Comparison of ENCODE assay signal across 8 mouse cellular contexts in the genomic region with DNA sequence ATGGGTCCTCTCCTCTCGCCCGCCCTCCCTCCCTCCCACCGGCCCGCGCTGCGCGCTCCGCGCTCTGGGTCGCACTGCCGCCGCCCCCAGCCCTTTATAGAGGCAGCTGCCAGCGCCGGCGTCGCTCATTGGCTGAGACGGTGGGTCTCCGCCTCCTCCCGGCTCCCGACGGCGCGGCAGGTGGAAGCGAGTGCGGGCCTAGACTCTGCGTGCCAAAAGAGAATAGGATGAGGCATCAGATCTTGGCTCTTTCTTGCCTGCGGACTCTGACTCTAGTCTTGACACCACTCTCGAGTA. TPM values are rescaled to one million over a fixed set of nuclear protein-coding genes. Genes with fewer than 3 reads are reported as not detected.
DNase-seq lines count a peak whose midpoint lies in the region; ATAC-seq and TF ChIP-seq lines count a peak whose summit lies in the region.

Elavl3 (minus strand) TSS at position 66 of the 297 bp plus-strand sequence.

- DNase-seq in ES-E14 (ENCODE audit: low read depth, low spot score), result peak; percentile 55
- peak; percentile 64 for DNase-seq in embryonic facial prominence, embryonic 11.5 days (ENCODE audit: low spot score)
- DNase-seq in liver, postnatal 0 days, result no peak
- DNase-seq in ovary, postnatal 10 days (ENCODE audit: low spot score), result no peak

- peak within 1 kb of the TSS; percentile 44 for H3K9ac ChIP-seq in ES-E14 (ENCODE audit: insufficient read depth, low read depth, low read length, poor library complexity, severe bottlenecking)
- peak within 1 kb of the TSS; percentile 53 for H3K9ac ChIP-seq in embryonic facial prominence, embryonic 11.5 days (replicated peaks; ENCODE audit: low read length)
- H3K9ac ChIP-seq in intestine, postnatal 0 days (ENCODE audit: low read depth, low read length), result no peak within 1 kb of the TSS; the same call in 1 of the 2 replicates
- H3K9ac ChIP-seq in liver, postnatal 0 days (replicated peaks), result no peak within 1 kb of the TSS
- H3K9ac ChIP-seq in stomach, embryonic 16.5 days (ENCODE audit: low read length), result peak within 1 kb of the TSS; percentile 43

- H3K9me3 ChIP-seq in erythroblast, embryonic 14.5 days (ENCODE audit: control insufficient read depth, low read length), result peaks cover 24% of the 10 kb centered on the region
- no peaks in the 10 kb centered on the region for H3K9me3 ChIP-seq in ES-E14 (ENCODE audit: control insufficient read depth, insufficient read depth, low read depth, low read length)
- H3K9me3 ChIP-seq in embryonic facial prominence, embryonic 11.5 days (replicated peaks; ENCODE audit: control insufficient read depth, low read length), result no peaks in the 10 kb centered on the region
- no peaks in the 10 kb centered on the region for H3K9me3 ChIP-seq in intestine, postnatal 0 days (ENCODE audit: control insufficient read depth)
- no peaks in the 10 kb centered on the region for H3K9me3 ChIP-seq in liver, postnatal 0 days (ENCODE audit: low read length)
- H3K9me3 ChIP-seq in stomach, embryonic 16.5 days (replicated peaks; ENCODE audit: control insufficient read depth, low read length), result no peaks in the 10 kb centered on the region

- 2% methylated on average over 16 of the region's 28 CpGs for WGBS in embryonic facial prominence, embryonic 11.5 days
- WGBS in intestine, postnatal 0 days, result 2% methylated on average over 19 of the region's 28 CpGs
- 6% methylated on average over 12 of the region's 28 CpGs for WGBS in liver, postnatal 0 days (ENCODE audit: insufficient replicate concordance)
- 2% methylated on average over 28 of the region's 28 CpGs for WGBS in stomach, embryonic 16.5 days

- peaks cover 5% of the 10 kb centered on the region for H3K36me3 ChIP-seq in erythroblast, embryonic 14.5 days (ENCODE audit: control insufficient read depth)
- no peaks in the 10 kb centered on the region for H3K36me3 ChIP-seq in ES-E14 (ENCODE audit: control insufficient read depth, insufficient read depth, low read length, poor library complexity, severe bottlenecking)
- no peaks in the 10 kb centered on the region for H3K36me3 ChIP-seq in embryonic facial prominence, embryonic 11.5 days (replicated peaks; ENCODE audit: control insufficient read depth, insufficient read depth, low read depth, low read length)
- H3K36me3 ChIP-seq in intestine, postnatal 0 days (ENCODE audit: control insufficient read depth, insufficient read depth), result 0 out of 2 replicates have a peak, but pooled peaks cover 2% of the 10 kb centered on the region
- no peaks in the 10 kb centered on the region; the same call in 1 of the 2 replicates for H3K36me3 ChIP-seq in liver, postnatal 0 days (replicated peaks; ENCODE audit: insufficient read depth, low read length)
- no peaks in the 10 kb centered on the region for H3K36me3 ChIP-seq in stomach, embryonic 16.5 days (ENCODE audit: control insufficient read depth, insufficient read depth, low read length)

- H3K27ac ChIP-seq in ES-E14 (ENCODE audit: insufficient read depth, low read depth, low read length, poor library complexity, severe bottlenecking), result no peak within 1 kb of the TSS
- H3K27ac ChIP-seq in embryonic facial prominence, embryonic 11.5 days (replicated peaks; ENCODE audit: low read depth, low read length), result peak within 1 kb of the TSS; percentile 20; the same call in 1 of the 2 replicates
- no peak within 1 kb of the TSS for H3K27ac ChIP-seq in intestine, postnatal 0 days (ENCODE audit: low read depth, low read length)
- no peak within 1 kb of the TSS for H3K27ac ChIP-seq in liver, postnatal 0 days (ENCODE audit: low read depth)
- H3K27ac ChIP-seq in stomach, embryonic 16.5 days (ENCODE audit: low read length), result no peak within 1 kb of the TSS

- H3K4me3 ChIP-seq in erythroblast, embryonic 14.5 days (replicated peaks), result peak within 1 kb of the TSS; percentile 4
- H3K4me3 ChIP-seq in ES-E14 (ENCODE audit: insufficient read depth in 1 of 2, low read depth in 1 of 2, low read length in 2 of 2, poor library complexity in 1 of 2, severe bottlenecking in 1 of 2), result peak within 1 kb of the TSS; percentile 66 to 75
- peak within 1 kb of the TSS; percentile 41 for H3K4me3 ChIP-seq in embryonic facial prominence, embryonic 11.5 days (ENCODE audit: low read depth, low read length)
- peak within 1 kb of the TSS; percentile 34 for H3K4me3 ChIP-seq in intestine, postnatal 0 days (ENCODE audit: low read depth, low read length)
- peak within 1 kb of the TSS; percentile 36 for H3K4me3 ChIP-seq in liver, postnatal 0 days (ENCODE audit: low read depth, low read length)
- H3K4me3 ChIP-seq in stomach, embryonic 16.5 days (replicated peaks; ENCODE audit: low read length), result peak within 1 kb of the TSS; percentile 38

- peaks cover 44% of the 10 kb centered on the region for H3K4me1 ChIP-seq in erythroblast, embryonic 14.5 days (ENCODE audit: control insufficient read depth)
- peaks cover 3 to 34% of the 10 kb centered on the region in 2 experiments; a peak in 3 of 4 replicates for H3K4me1 ChIP-seq in ES-E14 (ENCODE audit: control insufficient read depth in 2 of 2, insufficient read depth in 2 of 2, low read length in 2 of 2, poor library complexity in 1 of 2)
- peaks cover 3% of the 10 kb centered on the region for H3K4me1 ChIP-seq in embryonic facial prominence, embryonic 11.5 days (ENCODE audit: control insufficient read depth, insufficient read depth, low read length)
- H3K4me1 ChIP-seq in intestine, postnatal 0 days (replicated peaks; ENCODE audit: control insufficient read depth, insufficient read depth, low read length), result 0 out of 2 replicates have a peak, but pooled peaks cover 7% of the 10 kb centered on the region
- H3K4me1 ChIP-seq in liver, postnatal 0 days (ENCODE audit: insufficient read depth), result peaks cover 28% of the 10 kb centered on the region
- peaks cover 18% of the 10 kb centered on the region for H3K4me1 ChIP-seq in stomach, embryonic 16.5 days (ENCODE audit: control insufficient read depth, insufficient read depth, low read length)

- no peak for ATAC-seq in erythroblast, adult 5-6 weeks (replicated peaks; ENCODE audit: low FRiP score, poor library complexity, severe bottlenecking)
- ATAC-seq in embryonic facial prominence, embryonic 11.5 days (replicated peaks; ENCODE audit: insufficient number of reproducible peaks, low FRiP score, low TSS enrichment, low read depth), result peak; percentile 19; the same call in 1 of the 2 replicates
- no peak for ATAC-seq in intestine, postnatal 0 days
- no peak for ATAC-seq in liver, postnatal 0 days
- ATAC-seq in stomach, embryonic 16.5 days (ENCODE audit: insufficient read depth, low FRiP score), result no peak

- H3K27me3 ChIP-seq in erythroblast, embryonic 14.5 days (ENCODE audit: control insufficient read depth), result peaks cover 90% of the 10 kb centered on the region
- H3K27me3 ChIP-seq in embryonic facial prominence, embryonic 11.5 days (ENCODE audit: control insufficient read depth, insufficient read depth, low read length), result peaks cover 43% of the 10 kb centered on the region
- peaks cover 43% of the 10 kb centered on the region for H3K27me3 ChIP-seq in intestine, postnatal 0 days (replicated peaks; ENCODE audit: control insufficient read depth, insufficient read depth, low read length)
- peaks cover 73% of the 10 kb centered on the region for H3K27me3 ChIP-seq in liver, postnatal 0 days (ENCODE audit: insufficient read depth, low read length)
- H3K27me3 ChIP-seq in stomach, embryonic 16.5 days (ENCODE audit: control insufficient read depth, insufficient read depth, low read length), result peaks cover 56% of the 10 kb centered on the region

- no peak for TF ChIP-seq CTCF in intestine, postnatal 0 days (IDR thresholded peaks at IDR 0.05; ENCODE audit: low read depth)
- TF ChIP-seq CTCF in liver, postnatal 0 days (IDR thresholded peaks at IDR 0.05; ENCODE audit: low read depth), result no peak

- in situ Hi-C loops in ES-E14 (cut with MboI; ENCODE audit: low sequenced_read_pairs in 2 of 2, unreplicated experiment in 2 of 2), result no loop called here

- peak within 1 kb of the TSS; percentile 60 for H3K4me2 ChIP-seq in embryonic facial prominence, embryonic 11.5 days (ENCODE audit: low read depth, low read length)
- H3K4me2 ChIP-seq in intestine, postnatal 0 days (replicated peaks; ENCODE audit: low read depth), result peak within 1 kb of the TSS; percentile 66
- H3K4me2 ChIP-seq in liver, postnatal 0 days (ENCODE audit: low read depth, low read length), result peak within 1 kb of the TSS; percentile 55
- H3K4me2 ChIP-seq in stomach, embryonic 16.5 days (ENCODE audit: low read depth, low read length), result peak within 1 kb of the TSS; percentile 59

- no peak for TF ChIP-seq EP300 in liver, postnatal 0 days (IDR thresholded peaks at IDR 0.05; ENCODE audit: low read depth)

TF ChIP-seq in ES-E14, 5 proteins besides CTCF, POLR2A, EP300 and RAD21:
- TF ChIP-seq CHD2 (IDR thresholded peaks at IDR 0.05; ENCODE audit: low read depth, low read length) (no peak), ZNF384 (IDR thresholded peaks at IDR 0.05; ENCODE audit: low read depth, low read length) (no peak), HCFC1 (IDR thresholded peaks at IDR 0.05; ENCODE audit: borderline replicate concordance, insufficient read depth, low read length) (no peak), MAFK (IDR thresholded peaks at IDR 0.05; ENCODE audit: insufficient read depth, low read depth, low read length) (no peak), ZC3H11A (IDR thresholded peaks at IDR 0.05; ENCODE audit: borderline replicate concordance, low read depth, low read length) (no peak)

RNA-seq across cellular contexts. Expression of gene Elavl3, which starts in this region (rescaled TPM):
- 0.02 and 0.03 TPM in 2 replicates for polyA plus RNA-seq in erythroblast, embryonic 14.5 days (2012)
- not detected in 2 replicates for total RNA-seq in erythroblast, adult 5-6 weeks (2015; ENCODE audit: low replicate concordance)
- not detected in 2 replicates for total RNA-seq in erythroblast, adult 5-6 weeks (2017; ENCODE audit: low replicate concordance)
- 2.6 and 5.0 TPM in 2 replicates for total RNA-seq in ES-E14 (2012; rRNA removed)
- 11.2 and 13.7 TPM in 2 replicates for polyA plus RNA-seq in embryonic facial prominence, embryonic 11.5 days (2014; fragmentation: Nextera tagmentation; extraction: Ambion mirVana)
- polyA plus RNA-seq in intestine, postnatal 0 days (2015; fragmentation: Nextera tagmentation; extraction: Ambion mirVana), result 0.78 and 0.99 TPM in 2 replicates
- polyA plus RNA-seq in liver, postnatal 0 days (2015; fragmentation: Nextera tagmentation; extraction: Ambion mirVana), result not detected in 2 replicates
- polyA plus RNA-seq in stomach, embryonic 16.5 days (2015; fragmentation: Nextera tagmentation; extraction: Ambion mirVana), result 1.9 and 2.1 TPM in 2 replicates

Comparison
In these comparisons a context has a peak if more than half of its experiments do, and no peak if none do; other contexts are left out.
1. H3K4me3 ChIP-seq: peak in every context shown above with its lines; median percentile 70 in ES-E14; 41 in embryonic facial prominence, embryonic 11.5 days; 38 in stomach, embryonic 16.5 days; 36 in liver, postnatal 0 days; 34 in intestine, postnatal 0 days; 4 in erythroblast, embryonic 14.5 days.
2. DNase-seq: peak in ES-E14 (single experiment) and embryonic facial prominence, embryonic 11.5 days (single experiment); none in liver, postnatal 0 days (single experiment) and ovary, postnatal 10 days (single experiment).
3. H3K9ac ChIP-seq: peak in ES-E14 (single experiment), embryonic facial prominence, embryonic 11.5 days (single experiment) and stomach, embryonic 16.5 days (single experiment); none in intestine, postnatal 0 days (single experiment) and liver, postnatal 0 days (single experiment).
4. Peak in every context shown above with its lines, with median percentiles within 50 percentile points of each other: H3K4me2 ChIP-seq.